17 mouse cellular contexts compared by ENCODE assay signal in the genomic region with DNA sequence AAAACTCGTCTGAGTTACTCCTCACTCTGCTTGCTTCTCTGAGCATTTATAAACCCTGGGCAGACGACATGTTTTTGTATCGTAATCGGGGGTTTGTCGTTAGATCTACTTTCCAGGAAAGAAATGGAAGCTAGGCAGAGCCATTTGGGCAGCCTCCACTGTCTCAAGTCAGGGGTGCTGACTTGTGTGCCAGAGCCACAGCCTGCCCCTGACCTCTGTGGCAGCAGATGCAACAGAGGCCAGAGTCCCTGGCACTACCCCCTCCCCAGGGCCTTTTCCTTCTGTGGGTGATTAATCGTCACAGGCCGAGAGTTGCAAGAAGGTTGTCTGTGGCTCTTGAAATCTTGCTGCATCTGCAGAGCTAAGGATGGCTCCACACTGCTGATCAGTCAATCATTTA.
"Had no signal": no experiment of that assay in that cellular context is flagged by ENCODE, and none has a peak within 500 bp of the region (broad histone marks: within the 10 kb centered on the region; RNA-seq: fewer than 3 reads in every experiment).

No protein-coding gene starts in this region.

- DNase-seq: kidney, adult 18-20 months; kidney, postnatal 36 days; layer of hippocampus, postnatal 36 days; lung, embryonic 14.5 days; right cerebral cortex, adult 18-20 months; right cerebral cortex, postnatal 14 days; right cerebral cortex, postnatal 4 days; thymus, adult 2 months; thymus, postnatal 14 days; thymus, postnatal 4 days had no signal

- H3K9ac ChIP-seq: lung, embryonic 14.5 days; midbrain, embryonic 13.5 days; neural tube, embryonic 12.5 days had no signal

- H3K36me3 ChIP-seq: midbrain, embryonic 13.5 days; neural tube, embryonic 12.5 days; neural tube, embryonic 15.5 days had no signal

- H3K27ac ChIP-seq: kidney, postnatal 0 days; left cerebral cortex, adult 2 months; macrophage; midbrain, embryonic 13.5 days; neural tube, embryonic 12.5 days; neural tube, embryonic 15.5 days; stomach, postnatal 0 days had no signal

- H3K9me3 ChIP-seq: midbrain, embryonic 13.5 days; neural tube, embryonic 12.5 days; neural tube, embryonic 15.5 days had no signal
